Mouse (Mus musculus): Measurements from ENCODE around the gene Nprl3. TPM values are rescaled to one million over a fixed set of nuclear protein-coding genes. Genes with fewer than 3 reads are reported as not detected.

Nprl3 gene
- total RNA-seq, 2 experiments from 2014 or later = 48.6 to 49.0 TPM

GRCm38 (mm10) chr11:32200075-32200601, 67.4 kb downstream of the Nprl3 start, which contains the start of gene Il9r:
TSS of gene Il9r (minus strand) at chr11:32200279.
- no peak for DNase-seq (ENCODE audit: low spot score in 2 of 2)

GRCm38 (mm10) chr11:32199230-32199629, 68.3 kb downstream of the Nprl3 start:
- DNase-seq (ENCODE audit: low spot score in 2 of 2) = no peak

DNA sequence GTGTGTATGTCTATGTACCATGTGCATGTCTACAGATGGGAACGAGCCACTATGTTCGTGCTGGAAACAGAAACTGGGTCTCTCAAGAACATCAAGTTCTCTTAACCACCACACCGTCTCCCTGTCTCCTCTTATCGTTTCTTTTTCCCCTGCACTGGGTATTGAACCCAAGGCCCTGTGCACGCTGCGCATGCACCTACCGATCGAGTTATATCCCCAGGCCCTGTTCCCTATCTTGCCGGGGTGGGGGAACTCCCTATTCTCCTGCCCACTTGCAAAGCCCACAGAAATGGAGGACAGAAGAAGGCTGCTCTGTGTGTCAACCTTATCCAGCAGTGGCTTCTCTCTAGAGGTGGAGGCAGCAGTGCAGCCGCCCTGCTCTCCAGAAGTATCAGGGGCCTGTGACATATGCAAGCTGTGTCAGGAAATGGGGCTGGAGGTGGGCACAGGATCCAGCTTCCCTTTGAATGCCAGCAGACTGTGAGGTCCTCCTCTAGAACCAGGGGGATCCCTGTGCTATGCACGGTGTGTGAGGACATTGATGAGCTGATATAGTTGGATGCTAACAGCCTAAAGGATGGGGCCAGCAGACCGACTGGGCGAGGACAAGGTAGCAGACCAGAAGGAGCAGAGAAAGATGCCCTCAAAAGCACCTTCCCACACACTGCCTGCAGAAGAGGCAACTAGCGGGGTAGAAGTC, 69.1 kb downstream of the Nprl3 start:
- no peak for DNase-seq (ENCODE audit: low spot score in 2 of 2)

DNA sequence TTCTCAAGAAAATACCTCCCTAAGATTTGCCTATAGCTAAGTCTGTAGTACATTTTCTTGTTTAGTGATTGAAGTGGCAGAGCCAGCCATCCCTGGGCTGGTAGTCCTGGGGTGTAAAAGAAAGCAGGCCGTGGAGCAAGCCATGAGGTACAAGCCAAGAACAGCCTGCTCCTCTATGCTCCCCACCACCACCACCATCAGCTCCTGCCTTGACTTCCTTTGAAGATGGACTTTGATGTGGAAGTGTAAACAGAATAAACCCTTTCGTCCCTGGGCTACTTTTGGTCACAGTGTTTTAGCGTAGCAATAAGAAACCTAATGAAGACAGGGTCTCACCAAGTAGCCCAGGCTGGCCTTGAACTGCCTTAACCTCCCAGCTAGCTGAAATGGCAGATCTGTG, 69.7 kb downstream of the Nprl3 start:
- DNase-seq (ENCODE audit: low spot score in 2 of 2) = no peak

DNA sequence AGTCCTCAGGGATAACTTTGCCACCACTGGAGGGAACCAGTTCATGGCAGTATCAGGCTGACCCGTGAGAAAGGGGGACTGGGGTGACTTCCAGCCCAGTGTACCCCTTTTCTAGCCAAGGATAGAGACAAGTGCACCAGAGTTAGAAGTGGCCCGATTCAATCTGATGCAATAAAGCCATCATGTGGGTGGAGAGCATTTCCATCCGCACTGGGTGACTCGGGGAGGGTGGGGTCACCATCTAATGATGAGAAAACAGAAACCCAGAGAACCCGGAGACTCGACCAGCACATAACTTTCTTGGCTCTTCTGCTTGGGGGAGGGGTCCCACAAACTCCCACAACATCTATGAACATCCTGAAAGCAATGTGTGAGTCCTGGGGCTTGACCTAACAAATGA, 70.8 kb downstream of the Nprl3 start:
- no peak for DNase-seq (ENCODE audit: low spot score in 2 of 2)

GRCm38 (mm10) chr11:32195867-32196540, 71.5 kb downstream of the Nprl3 start:
- no peak for DNase-seq (ENCODE audit: low spot score in 2 of 2)

GRCm38 (mm10) chr11:32194626-32195025, 72.9 kb downstream of the Nprl3 start:
- DNase-seq (ENCODE audit: low spot score in 2 of 2) = no peak

DNA sequence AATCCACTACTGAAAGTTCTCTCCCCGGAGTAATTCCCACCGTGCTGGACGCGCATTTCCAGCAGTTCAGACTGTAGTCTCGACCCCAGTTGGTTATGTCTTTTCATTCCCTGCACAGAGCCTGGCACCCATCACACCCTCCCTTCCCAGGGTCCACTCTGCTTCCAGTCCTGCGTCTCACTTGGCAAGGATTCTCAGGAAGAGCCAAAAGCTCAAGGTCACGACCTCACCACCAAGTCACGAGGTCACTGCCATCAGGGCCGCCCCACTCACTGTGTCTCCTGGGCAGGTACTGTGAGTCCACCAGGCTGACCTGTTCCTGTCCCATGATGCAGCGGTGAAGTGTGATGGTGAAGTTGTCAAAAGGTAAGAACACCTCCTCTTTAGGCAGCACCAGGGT, 73.4 kb downstream of the Nprl3 start:
- no peak for DNase-seq (ENCODE audit: low spot score in 2 of 2)

GRCm38 (mm10) chr11:32193156-32193555, 74.4 kb downstream of the Nprl3 start:
- DNase-seq (ENCODE audit: low spot score in 2 of 2) = no peak

- DNase-seq (ENCODE audit: low spot score in 2 of 2) = no peak
These were observed 76.8 kb downstream of the Nprl3 start for GRCm38 (mm10) chr11:32190603-32191110.

DNA sequence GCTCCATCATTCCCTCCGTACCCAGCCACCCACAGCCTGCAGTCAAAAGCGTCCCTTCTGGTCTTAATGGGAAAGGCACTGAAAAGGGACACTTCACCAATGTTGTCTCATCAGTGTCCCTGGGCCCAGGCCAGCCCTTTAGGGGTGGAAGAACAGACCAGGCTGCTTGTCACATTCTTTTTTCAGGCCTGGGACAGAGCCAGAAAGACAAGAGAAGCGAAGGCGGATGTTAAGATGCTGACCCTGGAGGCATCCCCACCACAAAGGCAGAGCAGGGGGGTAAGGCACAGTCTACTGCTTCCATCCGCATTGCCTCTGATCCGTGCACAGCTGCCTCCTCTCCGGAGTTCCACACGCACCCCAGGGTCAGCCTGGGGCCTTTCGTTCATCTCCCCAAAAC, 77.4 kb downstream of the Nprl3 start:
- no peak for DNase-seq (ENCODE audit: low spot score in 2 of 2)

DNA sequence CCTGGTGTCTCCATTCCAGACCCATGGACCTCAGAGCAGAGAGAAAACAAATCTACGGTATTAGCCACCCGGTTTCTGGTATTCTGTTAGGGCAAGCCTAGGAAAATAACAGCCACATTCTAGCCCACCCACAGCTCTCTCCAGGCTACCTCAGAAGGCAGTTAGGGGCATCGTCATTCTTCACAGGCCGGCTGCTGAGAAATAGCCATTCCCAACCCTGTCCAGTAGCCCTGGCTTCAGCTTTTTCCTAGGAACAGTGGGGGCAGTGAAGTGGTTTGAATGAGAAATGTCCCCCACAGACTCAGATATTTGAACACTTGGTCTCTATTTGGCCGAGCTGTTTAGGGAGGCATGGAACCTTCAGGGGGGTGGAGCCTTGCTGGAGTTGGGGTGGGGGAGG, 78.1 kb downstream of the Nprl3 start:
- DNase-seq (ENCODE audit: low spot score in 2 of 2) = no peak

GRCm38 (mm10) chr11:32188881-32189280, 78.6 kb downstream of the Nprl3 start:
- DNase-seq (ENCODE audit: low spot score in 2 of 2) = no peak

- DNase-seq (ENCODE audit: low spot score in 2 of 2) = no peak
These were observed 80.3 kb downstream of the Nprl3 start for GRCm38 (mm10) chr11:32187256-32187655.

DNA sequence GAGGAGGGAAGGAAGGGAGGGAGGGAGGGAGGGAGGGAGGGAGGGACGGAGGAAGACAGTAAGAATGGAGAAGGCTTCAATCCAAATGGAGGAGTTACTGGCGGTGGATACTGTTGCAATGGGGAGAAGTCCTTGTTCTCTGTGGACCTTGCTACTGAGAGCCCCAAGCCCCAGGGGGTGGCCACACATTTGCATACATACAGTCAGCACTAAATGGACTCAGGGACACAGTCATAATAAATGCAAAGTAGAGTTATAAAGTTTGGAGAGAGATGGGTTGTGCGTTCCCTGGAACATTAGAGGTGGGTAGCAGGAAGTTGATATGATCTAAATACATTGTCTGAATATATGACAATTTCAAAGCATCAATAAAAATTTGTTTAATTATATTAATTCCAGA, 81.5 kb downstream of the Nprl3 start:
- DNase-seq (ENCODE audit: low spot score in 2 of 2) = no peak

DNA sequence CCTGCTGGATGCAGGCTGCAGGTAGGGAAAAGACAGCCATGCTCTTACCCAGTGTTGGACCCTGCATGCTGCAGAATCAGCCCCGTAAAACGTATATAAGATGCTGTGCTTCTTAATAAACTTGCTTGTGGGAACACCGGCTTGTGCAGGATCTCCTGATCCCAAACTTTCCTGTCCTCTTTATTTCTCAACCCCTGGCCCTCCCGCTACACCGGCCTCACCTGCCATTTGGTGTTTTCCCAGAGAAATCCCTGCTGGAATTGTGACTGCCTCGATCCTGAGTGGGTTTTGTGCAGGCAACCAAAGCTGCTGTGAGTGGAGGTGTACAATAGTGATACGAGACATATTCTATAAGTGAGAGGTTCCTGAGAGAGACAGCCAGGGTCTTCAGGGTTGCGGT, 83.0 kb downstream of the Nprl3 start:
- DNase-seq (ENCODE audit: low spot score in 2 of 2) = no peak

GRCm38 (mm10) chr11:32181973-32182868, 85.3 kb downstream of the Nprl3 start:
- peak; percentile 82 to 95 for DNase-seq (ENCODE audit: low spot score in 2 of 2)

GRCm38 (mm10) chr11:32181246-32181645, 86.3 kb downstream of the Nprl3 start:
- no peak for DNase-seq (ENCODE audit: low spot score in 2 of 2)

GRCm38 (mm10) chr11:32178506-32178905, 89.0 kb downstream of the Nprl3 start:
- DNase-seq (ENCODE audit: low spot score in 2 of 2) = no peak
